Mouse (Mus musculus) heart, postnatal 36 days (tissue): ENCODE results near the gene Gpr132. TPM values are rescaled to one million over a fixed set of nuclear protein-coding genes. Genes with fewer than 3 reads are reported as not detected.

ENCODE experiments used
- DNase-seq, 2 experiments: peaks; one replicate each; pipeline ENCODE4 v3.0.0; 2021 to 2022
- intact Hi-C: fragments of 180-260 bp; cut with DNase I; formaldehyde crosslinking; loops from one replicate; pipeline ENCODE4 v1.15.1; 2025
- total RNA-seq, 2 experiments: library from RNA; stranded (reverse); gene quantifications; 2 replicates each; pipeline ENCODE4 v1.2.3; 2021

The Gpr132 gene
- total RNA-seq, 2 experiments from 2014 or later: 0.19 TPM

DNA sequence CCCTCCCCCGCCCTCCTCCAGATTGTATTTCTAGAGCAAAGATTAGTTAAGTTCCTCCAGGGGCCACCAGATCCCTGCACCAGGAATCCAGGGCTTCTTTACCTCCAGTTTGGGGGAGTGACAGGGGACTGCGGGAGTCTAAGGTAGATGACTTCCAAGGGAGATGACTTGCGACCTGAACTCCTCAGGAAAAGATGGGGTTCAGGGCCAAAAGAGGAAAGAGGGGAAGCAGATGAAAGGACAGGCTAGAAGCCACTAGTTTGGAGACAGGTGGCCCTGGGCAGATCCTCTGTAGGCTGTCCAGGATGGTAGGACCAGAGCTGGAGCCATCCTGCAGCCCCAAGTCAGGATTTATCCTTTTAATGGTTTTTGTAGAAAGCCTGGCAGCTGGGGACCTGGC, 65.1 kb downstream of the Gpr132 start:
- intact Hi-C loops: loop anchor here (5.0 kb wide), 1 partner anchor 56 kb away; no protein-coding TSS in a partner anchor
- DNase-seq: no peak

DNA sequence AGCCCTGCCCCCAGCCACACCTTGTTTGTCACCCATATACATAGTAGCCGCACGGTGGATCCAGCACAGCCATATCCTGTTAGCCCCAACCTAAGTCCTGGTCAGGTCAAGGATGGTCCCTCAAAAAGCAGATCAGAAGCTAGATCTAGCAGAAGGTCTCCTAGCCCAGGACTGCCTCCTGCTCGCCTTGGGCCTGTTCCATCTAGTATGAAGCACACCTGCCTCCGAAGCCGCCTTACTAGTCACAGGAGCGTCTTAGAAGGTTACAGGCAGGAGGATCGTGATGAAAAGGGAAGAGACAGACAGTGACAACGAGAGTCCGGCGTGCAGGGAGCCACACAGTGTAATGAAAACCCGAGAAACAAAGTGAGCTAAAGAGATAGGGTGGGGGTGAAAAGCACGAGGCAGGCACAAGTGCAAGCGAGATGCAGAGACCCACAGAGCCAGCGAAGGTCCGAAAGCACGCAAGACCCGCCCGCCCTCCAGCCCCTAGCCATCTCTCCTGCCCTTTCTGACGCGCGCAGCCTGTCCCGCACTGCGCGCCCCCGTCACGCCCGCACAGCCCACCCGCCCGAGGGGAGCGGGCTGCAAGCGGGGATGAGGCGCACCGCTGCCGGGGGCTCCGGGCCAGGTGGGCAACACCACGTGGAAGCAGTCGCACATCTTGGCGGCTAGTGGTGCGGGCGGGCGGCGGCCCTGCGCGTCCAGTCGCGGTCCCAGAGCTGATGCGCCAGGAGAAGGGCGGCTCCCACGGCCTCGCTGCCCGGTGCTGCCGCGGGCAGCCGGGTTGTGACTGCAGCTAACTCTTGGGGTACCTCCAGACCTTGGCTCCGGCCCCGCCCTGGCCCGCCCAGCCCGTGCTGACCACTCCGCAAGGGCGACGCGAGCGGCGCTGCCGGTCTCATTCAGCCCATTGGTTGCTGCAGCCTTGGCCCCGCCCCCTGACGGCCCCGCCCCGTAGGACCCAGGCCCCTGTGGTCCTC, 65.9 kb downstream of the Gpr132 start, which contains the start of gene Ahnak2:
Gene Ahnak2, minus strand, starts transcription at position 794 of the 983 bp plus-strand sequence.
- DNase-seq: no peak
- intact Hi-C loops: loop anchor here (2.0 to 5.0 kb wide), 2 partner anchors 43 to 55 kb away; no protein-coding TSS in a partner anchor

Other genes starting within 250 kb of the Gpr132 start
- 100 to 1,000 TPM; 162 to 165 TPM for gene Adssl1, start 248.2 kb downstream of the Gpr132 start, total RNA-seq
- 10 to 100 TPM; 29.4 to 31.0 TPM for gene Siva1, start 223.5 kb downstream of the Gpr132 start, total RNA-seq
- gene Akt1, start 193.3 kb downstream of the Gpr132 start, total RNA-seq: 100 to 1,000 TPM; 184 to 212 TPM
- 1 to 10 TPM; 4.7 to 5.7 TPM for gene Zbtb42, start 189.4 kb downstream of the Gpr132 start, total RNA-seq
- gene Cep170b, start 147.8 kb downstream of the Gpr132 start, total RNA-seq: 10 to 100 TPM in 1 of 2 experiments, 1 to 10 TPM in 1; 9.2 to 11.3 TPM
- gene Pld4, start 107.6 kb downstream of the Gpr132 start, total RNA-seq: 1 to 10 TPM; 6.1 to 8.9 TPM
- gene Ahnak2, start 65.6 kb downstream of the Gpr132 start, total RNA-seq: 10 to 100 TPM; 14.1 to 20.2 TPM
- 1 to 10 TPM; 1.6 to 2.9 TPM for gene Clba1, start 59.3 kb downstream of the Gpr132 start, total RNA-seq
- gene Cdca4, start 38.8 kb downstream of the Gpr132 start, total RNA-seq: 1 to 10 TPM; 6.1 to 6.6 TPM
- gene Jag2, start 61.5 kb upstream of the Gpr132 start, total RNA-seq: 10 to 100 TPM; 24.4 to 28.4 TPM
- 10 to 100 TPM in 1 of 2 experiments, 1 to 10 TPM in 1; 5.6 to 10.6 TPM for gene Nudt14, start 73.9 kb upstream of the Gpr132 start, total RNA-seq
- 10 to 100 TPM; 24.3 to 24.7 TPM for gene Btbd6, start 108.3 kb upstream of the Gpr132 start, total RNA-seq
- 10 to 100 TPM; 24.5 to 25.3 TPM for gene Brf1, start 132.5 kb upstream of the Gpr132 start, total RNA-seq
- 10 to 100 TPM; 32.5 to 38.9 TPM for gene Pacs2, start 146.3 kb upstream of the Gpr132 start, total RNA-seq
- not detected for gene Tex22, start 206.3 kb upstream of the Gpr132 start, total RNA-seq
- 10 to 100 TPM; 48.7 to 56.4 TPM for gene Mta1, start 230.1 kb upstream of the Gpr132 start, total RNA-seq